Mouse (Mus musculus): Measurements from ENCODE around the gene Zfp385c. TPM values are rescaled to one million over a fixed set of nuclear protein-coding genes. Genes with fewer than 3 reads are reported as not detected.
A peak's percentile ranks its signal among the peaks of the same experiment; 100 is the strongest.

Zfp385c gene
- total and polyA plus RNA-seq, 3 experiments: 0.11 TPM; not detected in 2

DNA sequence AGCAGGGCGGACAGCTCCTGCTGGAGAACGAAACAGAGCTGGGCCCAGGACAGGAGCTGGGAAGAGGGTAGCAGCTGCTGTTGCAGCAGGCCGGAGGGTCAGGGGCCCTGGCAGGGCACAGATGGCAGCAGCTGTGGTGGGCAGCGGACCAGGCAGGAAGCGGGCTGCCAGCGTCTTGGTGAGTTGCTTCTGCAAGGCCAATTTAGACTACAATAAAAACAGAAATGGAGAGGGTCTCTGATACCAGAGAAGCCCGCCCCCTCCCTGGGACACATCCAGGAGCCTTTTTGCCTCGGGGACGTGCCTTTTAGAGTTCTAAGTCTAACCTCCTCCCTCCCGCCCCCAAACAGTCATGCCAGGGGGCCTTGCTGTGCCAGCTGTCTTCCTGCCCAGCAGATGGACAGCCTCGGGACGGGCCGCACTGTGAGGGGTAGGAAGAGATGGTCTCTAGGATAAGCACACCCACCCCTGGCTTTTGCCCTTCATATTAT, 63.3 kb downstream of the Zfp385c start:
- 0 out of 2 replicates have a peak, but pooled peaks cover 3% of the 10 kb centered on the region for H3K9me3 ChIP-seq (replicated peaks)
- no peak for TF ChIP-seq TAL1 (conservative IDR thresholded peaks at IDR 0.05; ENCODE audit: low read depth, low read length)
- peaks cover 49% of the 10 kb centered on the region for H3K4me1 ChIP-seq (ENCODE audit: insufficient read depth, low read depth, low read length)
- H3K27me3 ChIP-seq (ENCODE audit: insufficient read depth, low read length): peaks cover 48% of the 10 kb centered on the region
- DNase-seq (ENCODE audit: low spot score) (no peak), ATAC-seq (ENCODE audit: extremely low read depth, insufficient number of reproducible peaks, low FRiP score, poor library complexity, severe bottlenecking) (no peak)
- no peak overlapping the region for H3K4me3 ChIP-seq (ENCODE audit: low read depth, low read length)
- peaks cover 44% of the 10 kb centered on the region for H3K36me3 ChIP-seq (replicated peaks)

DNA sequence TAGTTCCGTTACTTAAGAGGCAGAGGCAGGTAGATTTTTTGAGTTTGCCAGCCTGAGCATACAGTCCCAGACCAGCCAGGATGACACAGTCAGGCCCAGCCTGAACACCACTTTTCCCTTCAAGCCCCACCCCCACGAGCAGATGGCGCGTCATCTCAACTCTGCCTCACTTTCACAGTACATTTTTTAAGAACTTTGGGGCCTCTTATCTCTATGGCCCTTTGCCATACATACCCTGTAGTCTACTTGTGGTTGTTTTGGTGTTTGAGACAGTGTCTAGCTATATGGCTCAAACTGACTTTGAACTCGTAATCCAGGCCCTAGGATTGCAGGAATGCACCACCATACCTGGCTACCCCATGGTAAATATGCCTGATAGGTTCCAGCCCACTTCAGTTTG, 64.2 kb downstream of the Zfp385c start:
- peaks cover 52% of the 10 kb centered on the region for H3K4me1 ChIP-seq (ENCODE audit: insufficient read depth, low read depth, low read length)
- TF ChIP-seq POLR2AphosphoS5 (IDR thresholded peaks at IDR 0.05; ENCODE audit: insufficient replicate concordance, low read depth, low read length): no peak
- no peak for TF ChIP-seq GATA2 (IDR thresholded peaks at IDR 0.05; ENCODE audit: borderline replicate concordance, low read depth, low read length)
- TF ChIP-seq GATA1 (IDR thresholded peaks at IDR 0.05; ENCODE audit: borderline replicate concordance, low read length): no peak
- no peak for TF ChIP-seq TAL1 (conservative IDR thresholded peaks at IDR 0.05; ENCODE audit: low read depth, low read length)
- TF ChIP-seq CTCF (IDR thresholded peaks at IDR 0.05; ENCODE audit: low read depth, low read length): no peak
- H3K27me3 ChIP-seq (ENCODE audit: insufficient read depth, low read length): peaks cover 39% of the 10 kb centered on the region
- DNase-seq (ENCODE audit: low spot score): no peak
- H3K36me3 ChIP-seq (replicated peaks): peaks cover 45% of the 10 kb centered on the region
- no peak overlapping the region for H3K4me3 ChIP-seq (ENCODE audit: low read depth, low read length)
- H3K9me3 ChIP-seq (replicated peaks): 0 out of 2 replicates have a peak, but pooled peaks cover 3% of the 10 kb centered on the region
- no peak for ATAC-seq (ENCODE audit: extremely low read depth, insufficient number of reproducible peaks, low FRiP score, poor library complexity, severe bottlenecking)

DNA sequence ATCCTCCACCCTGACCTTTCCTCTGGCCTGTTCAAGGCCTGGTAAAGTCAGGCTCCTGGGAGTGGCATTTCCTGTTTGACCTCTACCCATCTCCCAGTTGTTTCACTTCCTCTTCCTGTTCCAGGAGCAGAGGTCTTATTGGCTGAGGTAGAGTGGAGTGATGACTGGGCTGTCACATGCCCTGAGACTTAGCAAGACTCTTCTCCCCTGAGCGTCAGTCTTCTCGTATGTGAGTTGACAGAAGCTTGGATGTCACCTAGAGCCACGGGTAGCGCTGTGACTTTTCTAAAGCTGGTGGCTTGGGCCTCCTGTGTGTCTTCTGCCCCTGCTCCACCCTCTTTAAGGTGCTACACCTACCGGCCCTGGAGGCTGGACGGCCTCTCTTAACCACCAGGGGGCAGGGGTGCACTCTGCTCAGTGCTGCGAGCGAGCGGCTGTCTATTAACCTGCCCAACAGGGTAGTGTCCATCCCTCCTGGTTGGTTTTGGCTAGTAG, 65.5 kb downstream of the Zfp385c start:
- Histone ChIP-seq H3K4me1 (ENCODE audit: insufficient read depth, low read depth, low read length) (peaks cover 52% of the 10 kb centered on the region), H3K4me3 (ENCODE audit: low read depth, low read length) (peak overlapping the region; percentile 52; the same call in 1 of the 2 replicates), H3K27me3 (ENCODE audit: insufficient read depth, low read length) (peaks cover 28% of the 10 kb centered on the region), H3K36me3 (replicated peaks) (peaks cover 45% of the 10 kb centered on the region), H3K9me3 (replicated peaks) (0 out of 2 replicates have a peak, but pooled peaks cover 3% of the 10 kb centered on the region)
- ATAC-seq (ENCODE audit: extremely low read depth, insufficient number of reproducible peaks, low FRiP score, poor library complexity, severe bottlenecking): peak; percentile 59
- TF ChIP-seq POLR2AphosphoS5 (IDR thresholded peaks at IDR 0.05; ENCODE audit: insufficient replicate concordance, low read depth, low read length) (no peak), CTCF (IDR thresholded peaks at IDR 0.05; ENCODE audit: low read depth, low read length) (peak; percentile 73)
- DNase-seq (ENCODE audit: low spot score): peak; percentile 70

DNA sequence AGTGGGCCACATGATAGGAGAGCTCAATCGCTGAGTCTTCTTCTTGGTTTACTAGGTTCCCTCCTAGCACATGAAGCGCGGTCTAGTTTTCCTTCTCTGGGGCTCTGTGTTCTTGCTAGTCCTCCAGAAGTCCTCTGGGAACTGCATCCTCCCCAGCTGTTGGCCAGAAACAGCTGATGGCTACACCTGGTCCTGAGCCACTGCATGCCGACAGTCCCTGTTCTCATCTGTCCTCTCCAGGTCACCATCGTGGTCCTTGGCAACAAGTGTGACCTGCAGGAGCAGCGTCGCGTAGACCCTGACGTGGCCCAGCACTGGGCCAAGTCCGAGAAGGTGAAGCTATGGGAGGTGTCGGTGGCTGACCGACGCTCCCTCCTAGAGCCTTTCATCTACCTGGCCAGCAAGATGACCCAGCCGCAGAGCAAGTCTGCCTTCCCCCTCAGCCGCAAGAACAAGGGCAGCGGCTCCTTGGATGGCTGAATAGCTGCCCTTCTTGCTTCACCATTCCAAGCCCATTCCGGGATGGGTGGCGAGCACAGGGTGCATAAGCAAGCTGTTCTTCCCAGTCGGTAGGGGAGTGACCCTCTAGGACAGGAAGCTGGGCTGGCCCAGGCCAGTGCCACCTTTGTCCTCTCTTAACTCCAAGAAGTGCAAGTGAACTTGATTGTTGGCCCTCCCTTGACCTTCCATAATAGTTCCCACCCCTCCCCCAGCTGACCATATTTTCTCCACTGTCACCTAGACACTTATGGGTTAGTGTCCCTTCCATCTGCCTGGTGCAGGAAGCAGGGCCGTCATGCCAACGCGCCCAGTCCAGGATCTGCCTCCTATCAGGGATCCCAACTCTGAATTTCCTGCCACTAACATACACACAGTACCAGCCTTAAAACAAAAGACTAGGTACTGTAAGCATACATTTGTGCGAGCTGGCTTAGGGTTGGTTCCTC, 66.2 kb downstream of the Zfp385c start:
- TF ChIP-seq CTCF (IDR thresholded peaks at IDR 0.05; ENCODE audit: low read depth, low read length) (no peak), GATA1 (IDR thresholded peaks at IDR 0.05; ENCODE audit: borderline replicate concordance, low read length) (no peak), POLR2AphosphoS5 (IDR thresholded peaks at IDR 0.05; ENCODE audit: insufficient replicate concordance, low read depth, low read length) (no peak), GATA2 (IDR thresholded peaks at IDR 0.05; ENCODE audit: borderline replicate concordance, low read depth, low read length) (no peak), TAL1 (conservative IDR thresholded peaks at IDR 0.05; ENCODE audit: low read depth, low read length) (no peak)
- Histone ChIP-seq H3K4me3 (ENCODE audit: low read depth, low read length) (peak overlapping the region; percentile 40; the same call in 1 of the 2 replicates), H3K27me3 (ENCODE audit: insufficient read depth, low read length) (peaks cover 22% of the 10 kb centered on the region), H3K36me3 (replicated peaks) (peaks cover 51% of the 10 kb centered on the region), H3K9me3 (replicated peaks) (0 out of 2 replicates have a peak, but pooled peaks cover 3% of the 10 kb centered on the region), H3K4me1 (ENCODE audit: insufficient read depth, low read depth, low read length) (peaks cover 57% of the 10 kb centered on the region)
- DNase-seq (ENCODE audit: low spot score) (no peak), ATAC-seq (ENCODE audit: extremely low read depth, insufficient number of reproducible peaks, low FRiP score, poor library complexity, severe bottlenecking) (no peak)

DNA sequence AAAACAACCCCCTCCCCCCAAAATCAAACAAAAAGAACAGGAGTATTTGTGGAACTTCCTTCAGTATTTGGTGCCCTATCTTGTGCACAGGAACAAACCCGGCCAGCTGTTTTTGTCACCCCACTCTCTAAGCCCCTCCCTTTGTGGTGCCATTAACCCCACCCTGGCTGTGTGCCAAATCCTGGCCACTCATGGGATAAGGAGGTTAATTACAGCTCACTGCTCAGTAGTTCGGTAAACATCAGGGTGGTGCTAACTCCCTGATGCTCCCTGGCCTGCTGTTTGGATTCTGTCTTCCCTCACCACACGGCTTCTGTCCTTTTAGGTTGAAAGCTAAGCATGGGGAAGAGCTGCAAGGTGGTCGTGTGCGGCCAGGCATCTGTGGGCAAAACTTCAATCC, 68.4 kb downstream of the Zfp385c start:
- ATAC-seq (ENCODE audit: extremely low read depth, insufficient number of reproducible peaks, low FRiP score, poor library complexity, severe bottlenecking): no peak
- H3K36me3 ChIP-seq (replicated peaks): peaks cover 52% of the 10 kb centered on the region

DNA sequence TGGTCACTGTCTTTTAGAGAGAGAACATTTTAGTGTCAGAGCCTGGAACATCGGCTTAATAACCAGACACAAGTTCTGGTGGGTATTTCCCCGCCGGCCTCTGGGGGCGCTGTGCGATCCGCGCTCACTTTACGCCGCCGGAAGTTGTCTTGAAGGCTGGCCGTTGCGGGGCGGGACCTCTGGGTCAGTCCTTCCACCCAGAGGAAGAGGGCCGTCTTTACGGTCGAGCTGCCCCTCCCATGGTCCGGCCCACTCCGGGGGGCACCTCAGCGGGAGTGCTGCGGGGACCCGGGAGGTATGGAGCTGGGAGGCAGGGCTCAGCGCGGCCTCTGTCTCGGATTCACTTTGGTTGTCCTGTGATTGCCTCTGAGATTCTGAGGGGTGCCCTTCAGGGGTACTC, 69.5 kb downstream of the Zfp385c start:
- TF ChIP-seq GATA1 (IDR thresholded peaks at IDR 0.05; ENCODE audit: borderline replicate concordance, low read length) (no peak), CTCF (IDR thresholded peaks at IDR 0.05; ENCODE audit: low read depth, low read length) (peak; percentile 76)
- Histone ChIP-seq H3K36me3 (replicated peaks) (peaks cover 47% of the 10 kb centered on the region), H3K9me3 (replicated peaks) (0 out of 2 replicates have a peak, but pooled peaks cover 3% of the 10 kb centered on the region), H3K4me3 (ENCODE audit: low read depth, low read length) (peak overlapping the region; percentile 84), H3K4me1 (ENCODE audit: insufficient read depth, low read depth, low read length) (peaks cover 68% of the 10 kb centered on the region), H3K27me3 (ENCODE audit: insufficient read depth, low read length) (no peaks in the 10 kb centered on the region)
- DNase-seq (ENCODE audit: low spot score) (peak; percentile 84), ATAC-seq (ENCODE audit: extremely low read depth, insufficient number of reproducible peaks, low FRiP score, poor library complexity, severe bottlenecking) (peak; percentile 62)

More for the DNA sequence above, 68.4 kb downstream of the Zfp385c start:
- H3K4me3 ChIP-seq (ENCODE audit: low read depth, low read length): peak overlapping the region; percentile 84
- no peak for TF ChIP-seq GATA1 (IDR thresholded peaks at IDR 0.05; ENCODE audit: borderline replicate concordance, low read length)
- no peak for TF ChIP-seq POLR2AphosphoS5 (IDR thresholded peaks at IDR 0.05; ENCODE audit: insufficient replicate concordance, low read depth, low read length)
- TF ChIP-seq TAL1 (conservative IDR thresholded peaks at IDR 0.05; ENCODE audit: low read depth, low read length): no peak
- no peak for TF ChIP-seq GATA2 (IDR thresholded peaks at IDR 0.05; ENCODE audit: borderline replicate concordance, low read depth, low read length)
- no peak for TF ChIP-seq CTCF (IDR thresholded peaks at IDR 0.05; ENCODE audit: low read depth, low read length)
- H3K4me1 ChIP-seq (ENCODE audit: insufficient read depth, low read depth, low read length): peaks cover 70% of the 10 kb centered on the region
- peak; percentile 46 for DNase-seq (ENCODE audit: low spot score)
- H3K27me3 ChIP-seq (ENCODE audit: insufficient read depth, low read length): peaks cover 3% of the 10 kb centered on the region; the same call in 1 of the 2 replicates
- 0 out of 2 replicates have a peak, but pooled peaks cover 3% of the 10 kb centered on the region for H3K9me3 ChIP-seq (replicated peaks)

Data from G1E (cell line).